In genomic region chr14:105730786-105731185, GRCm38 (mm10) we compare ENCODE assay signal across 9 mouse cellular contexts.
DNase-seq lines count a peak whose midpoint lies in the region; ATAC-seq lines count a peak whose summit lies in the region.
"Had no signal": no experiment of that assay in that cellular context is flagged by ENCODE, and none has a peak within 500 bp of the region (broad histone marks: within the 10 kb centered on the region; RNA-seq: fewer than 3 reads in every experiment).

No protein-coding gene starts in this region.

- 9% methylated on average over 4 of the region's 4 CpGs for WGBS in heart, embryonic 16.5 days
- 11% methylated on average over 4 of the region's 4 CpGs for WGBS in midbrain, embryonic 11.5 days

- H3K9me3 ChIP-seq in heart, embryonic 16.5 days (replicated peaks; ENCODE audit: control insufficient read depth, low read length) = no peaks in the 10 kb centered on the region
- no peaks in the 10 kb centered on the region for H3K9me3 ChIP-seq in midbrain, embryonic 11.5 days (ENCODE audit: control insufficient read depth, low read length)
- H3K9me3 ChIP-seq: limb, embryonic 15.5 days had no signal

- H3K27me3 ChIP-seq in heart, embryonic 16.5 days (ENCODE audit: control insufficient read depth, insufficient read depth, low read length) = no peaks in the 10 kb centered on the region
- no peaks in the 10 kb centered on the region; the same call in 1 of the 2 replicates for H3K27me3 ChIP-seq in midbrain, embryonic 11.5 days (ENCODE audit: control insufficient read depth, insufficient read depth, low read length)
- H3K27me3 ChIP-seq: limb, embryonic 15.5 days had no signal

- peak; percentile 9 for DNase-seq in thymus, postnatal 0 days (ENCODE audit: low spot score)
- DNase-seq in thymus, adult 18-20 months = no peak
- peak; percentile 44 to 49 for DNase-seq in kidney, postnatal 36 days
- peak; percentile 91 for DNase-seq in midbrain, embryonic 11.5 days (ENCODE audit: low spot score, missing footprints)
- DNase-seq in urinary bladder, adult 2 months (ENCODE audit: low spot score) = no peak
- no peak for DNase-seq in spleen, postnatal 10 days (ENCODE audit: low spot score in 2 of 2)

- peak overlapping the region; percentile 42; the same call in 1 of the 2 replicates for H3K9ac ChIP-seq in heart, embryonic 16.5 days (ENCODE audit: low read length)
- no peak overlapping the region for H3K9ac ChIP-seq in midbrain, embryonic 11.5 days (ENCODE audit: low read length)
- H3K9ac ChIP-seq: limb, embryonic 15.5 days had no signal

- peak overlapping the region; percentile 18; the same call in 1 of the 2 replicates for H3K4me3 ChIP-seq in heart, embryonic 16.5 days (ENCODE audit: low read length)
- H3K4me3 ChIP-seq in midbrain, embryonic 11.5 days (ENCODE audit: low read depth, low read length) = no peak overlapping the region
- H3K4me3 ChIP-seq: limb, embryonic 15.5 days had no signal

- peak overlapping the region; percentile 52 for H3K4me2 ChIP-seq in heart, embryonic 16.5 days (ENCODE audit: low read depth, low read length)
- peak overlapping the region; percentile 18; the same call in 1 of the 2 replicates for H3K4me2 ChIP-seq in midbrain, embryonic 11.5 days
- H3K4me2 ChIP-seq: limb, embryonic 15.5 days had no signal

- no peaks in the 10 kb centered on the region for H3K36me3 ChIP-seq in heart, embryonic 16.5 days (ENCODE audit: control insufficient read depth, insufficient read depth)
- H3K36me3 ChIP-seq in midbrain, embryonic 11.5 days (ENCODE audit: control insufficient read depth, insufficient read depth, low read length) = no peaks in the 10 kb centered on the region
- H3K36me3 ChIP-seq: limb, embryonic 15.5 days had no signal

- H3K4me1 ChIP-seq in heart, embryonic 16.5 days (ENCODE audit: control insufficient read depth, insufficient read depth, low read length) = peaks cover 16% of the 10 kb centered on the region
- H3K4me1 ChIP-seq in midbrain, embryonic 11.5 days (ENCODE audit: control insufficient read depth, insufficient read depth, low read length) = peaks cover 15% of the 10 kb centered on the region

- H3K27ac ChIP-seq in heart, embryonic 16.5 days (ENCODE audit: low read length) = peak overlapping the region; percentile 56
- no peak overlapping the region for H3K27ac ChIP-seq in midbrain, embryonic 11.5 days (ENCODE audit: low read depth, low read length)
- H3K27ac ChIP-seq: limb, embryonic 15.5 days had no signal

- peak; percentile 53 for ATAC-seq in common myeloid progenitor, adult 5-6 weeks (replicated peaks; ENCODE audit: low read depth, poor library complexity, severe bottlenecking)
- 0 out of 2 replicates have a peak, but pooled peaks have one; percentile 28 for ATAC-seq in heart, embryonic 16.5 days (replicated peaks; ENCODE audit: extremely low read depth, insufficient read depth, low FRiP score)
- ATAC-seq in midbrain, embryonic 11.5 days (ENCODE audit: low FRiP score) = peak; percentile 66; the same call in 1 of the 2 replicates

Comparison
In these comparisons a context has a peak if more than half of its experiments do, and no peak if none do; other contexts are left out.
1. DNase-seq: peak in thymus, postnatal 0 days (single experiment), kidney, postnatal 36 days (2 of 2) and midbrain, embryonic 11.5 days (single experiment); none in thymus, adult 18-20 months (0 of 2), urinary bladder, adult 2 months (single experiment) and spleen, postnatal 10 days (0 of 2).
2. Peak in every context shown above with its lines, with median percentiles within 50 percentile points of each other: ATAC-seq.